Mouse (Mus musculus): ENCODE results near the gene Tecr. TPM values are rescaled to one million over a fixed set of nuclear protein-coding genes. Genes with fewer than 3 reads are reported as not detected.
A peak's percentile ranks its signal among the peaks of the same experiment; 100 is the strongest.
"Not testable (repeated sequence)": the region's sequence is repeated elsewhere in the genome, so short reads cannot be mapped to it uniquely, and the experiment has no call there.

Tecr gene
- polyA plus RNA-seq, 1 experiment from 2014 or later = 468 TPM

DNA sequence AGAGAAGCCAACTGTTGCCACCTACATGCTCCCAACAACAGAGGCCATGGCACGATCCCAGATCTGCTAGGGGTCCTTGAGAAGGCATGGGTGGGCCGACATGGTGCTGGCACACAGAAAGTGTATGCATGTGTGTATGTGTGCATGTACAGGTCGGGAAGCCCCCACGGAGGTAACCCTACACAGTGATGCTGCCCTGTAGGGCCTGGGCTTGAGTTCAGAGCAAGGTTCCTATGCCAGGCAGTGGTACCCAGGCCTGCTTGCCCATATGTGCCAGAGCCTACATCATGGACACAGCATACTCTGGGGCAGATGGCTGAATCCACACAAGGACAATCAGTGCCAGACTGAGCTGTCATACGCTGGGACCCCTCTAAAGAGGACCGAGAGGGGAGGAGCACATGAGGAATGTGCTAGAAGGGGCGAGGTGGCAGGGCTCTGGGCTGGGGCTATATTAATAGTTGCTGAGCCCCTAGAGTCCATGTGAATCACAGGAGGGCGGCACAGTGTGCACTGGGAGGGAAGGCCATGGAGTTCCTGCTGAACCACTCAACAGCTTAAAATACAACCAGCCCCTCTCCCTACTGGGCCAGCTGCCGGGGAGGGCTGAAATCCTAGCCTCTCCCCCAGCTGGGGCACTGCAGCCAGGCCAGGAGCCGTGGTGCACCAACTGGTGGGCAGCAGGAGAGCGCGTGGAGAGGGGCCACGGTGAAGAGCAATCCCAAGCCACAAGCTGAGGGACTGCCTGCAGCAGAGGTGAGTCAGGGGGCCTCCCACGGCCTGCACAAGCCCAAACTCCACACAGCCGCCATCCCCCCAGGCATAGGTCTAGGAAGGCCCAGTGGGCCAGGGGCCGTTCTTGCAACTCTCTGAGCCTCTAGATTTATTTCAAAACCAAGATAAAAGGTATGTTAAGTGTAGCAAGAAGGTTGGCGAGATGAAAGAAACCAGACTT is 31.9 kb downstream of the Tecr start:
- Histone ChIP-seq H3K9ac (ENCODE audit: low read depth, low read length) (no peak overlapping the region), H3K27ac (ENCODE audit: low read depth, low read length) (no peak overlapping the region), H3K4me1 (replicated peaks; ENCODE audit: control insufficient read depth, insufficient read depth, low read length) (peaks cover 30% of the 10 kb centered on the region), H3K4me2 (no peak overlapping the region), H3K36me3 (ENCODE audit: control insufficient read depth, insufficient read depth, low read length) (peaks cover 14% of the 10 kb centered on the region; the same call in 1 of the 2 replicates), H3K4me3 (ENCODE audit: low read depth, low read length) (no peak overlapping the region), H3K9me3 (ENCODE audit: control insufficient read depth, low read length) (no peaks in the 10 kb centered on the region), H3K27me3 (replicated peaks; ENCODE audit: control insufficient read depth, insufficient read depth, low read length) (no peaks in the 10 kb centered on the region)
- ATAC-seq (replicated peaks; ENCODE audit: low FRiP score) = no peak
- 77% methylated on average over 17 of the region's 17 CpGs for WGBS
- peak; percentile 30 for DNase-seq (ENCODE audit: low spot score)

- peaks cover 19% of the 10 kb centered on the region for H3K36me3 ChIP-seq (ENCODE audit: control insufficient read depth, insufficient read depth, low read length)
- no peak for DNase-seq (ENCODE audit: low spot score)
Measured at GRCm38 (mm10) chr8:83574631-83575315, 33.0 kb downstream of the Tecr start.

GRCm38 (mm10) chr8:83573140-83573875 is 34.5 kb downstream of the Tecr start:
- ATAC-seq (replicated peaks; ENCODE audit: low FRiP score) (0 out of 2 replicates have a peak, but pooled peaks have one; percentile 10), DNase-seq (ENCODE audit: low spot score) (peak; percentile 35)
- 70% methylated on average over 18 of the region's 18 CpGs for WGBS
- Histone ChIP-seq H3K4me2 (no peak overlapping the region), H3K4me3 (ENCODE audit: low read depth, low read length) (no peak overlapping the region), H3K9ac (ENCODE audit: low read depth, low read length) (no peak overlapping the region), H3K27me3 (replicated peaks; ENCODE audit: control insufficient read depth, insufficient read depth, low read length) (no peaks in the 10 kb centered on the region), H3K9me3 (ENCODE audit: control insufficient read depth, low read length) (no peaks in the 10 kb centered on the region), H3K4me1 (replicated peaks; ENCODE audit: control insufficient read depth, insufficient read depth, low read length) (peaks cover 25% of the 10 kb centered on the region), H3K36me3 (ENCODE audit: control insufficient read depth, insufficient read depth, low read length) (peaks cover 19% of the 10 kb centered on the region), H3K27ac (ENCODE audit: low read depth, low read length) (0 out of 2 replicates have a peak overlapping the region, but pooled peaks have one; percentile 8)

More at GRCm38 (mm10) chr8:83574631-83575315, 33.0 kb downstream of the Tecr start:
- Histone ChIP-seq H3K4me2 (no peak overlapping the region), H3K9ac (ENCODE audit: low read depth, low read length) (no peak overlapping the region), H3K9me3 (ENCODE audit: control insufficient read depth, low read length) (no peaks in the 10 kb centered on the region), H3K4me1 (replicated peaks; ENCODE audit: control insufficient read depth, insufficient read depth, low read length) (peaks cover 30% of the 10 kb centered on the region), H3K27ac (ENCODE audit: low read depth, low read length) (no peak overlapping the region), H3K27me3 (replicated peaks; ENCODE audit: control insufficient read depth, insufficient read depth, low read length) (no peaks in the 10 kb centered on the region), H3K4me3 (ENCODE audit: low read depth, low read length) (no peak overlapping the region)
- ATAC-seq (replicated peaks; ENCODE audit: low FRiP score) = no peak
- 86% methylated on average over 15 of the region's 15 CpGs for WGBS

- H3K4me1 ChIP-seq (replicated peaks; ENCODE audit: control insufficient read depth, insufficient read depth, low read length) = peaks cover 28% of the 10 kb centered on the region
- H3K4me3 ChIP-seq (ENCODE audit: low read depth, low read length) = no peak overlapping the region
Measured at GRCm38 (mm10) chr8:83572246-83572812, 35.4 kb downstream of the Tecr start.

GRCm38 (mm10) chr8:83571791-83572190 is 36.0 kb downstream of the Tecr start:
- ATAC-seq (replicated peaks; ENCODE audit: low FRiP score) = no peak
- peak; percentile 24 for DNase-seq (ENCODE audit: low spot score)
- H3K4me3 ChIP-seq (ENCODE audit: low read depth, low read length) = no peak overlapping the region
- no peaks in the 10 kb centered on the region for H3K9me3 ChIP-seq (ENCODE audit: control insufficient read depth, low read length)
- H3K4me2 ChIP-seq = no peak overlapping the region
- H3K4me1 ChIP-seq (replicated peaks; ENCODE audit: control insufficient read depth, insufficient read depth, low read length) = peaks cover 24% of the 10 kb centered on the region
- peaks cover 19% of the 10 kb centered on the region for H3K36me3 ChIP-seq (ENCODE audit: control insufficient read depth, insufficient read depth, low read length)
- no peak overlapping the region for H3K9ac ChIP-seq (ENCODE audit: low read depth, low read length)
- H3K27me3 ChIP-seq (replicated peaks; ENCODE audit: control insufficient read depth, insufficient read depth, low read length) = no peaks in the 10 kb centered on the region
- 94% methylated on average over 10 of the region's 10 CpGs for WGBS
- H3K27ac ChIP-seq (ENCODE audit: low read depth, low read length) = no peak overlapping the region

More at GRCm38 (mm10) chr8:83572246-83572812, 35.4 kb downstream of the Tecr start:
- peak; percentile 19 for DNase-seq (ENCODE audit: low spot score)
- 83% methylated on average over 5 of the region's 5 CpGs for WGBS
- Histone ChIP-seq H3K36me3 (ENCODE audit: control insufficient read depth, insufficient read depth, low read length) (peaks cover 19% of the 10 kb centered on the region), H3K4me2 (no peak overlapping the region), H3K27ac (ENCODE audit: low read depth, low read length) (no peak overlapping the region), H3K27me3 (replicated peaks; ENCODE audit: control insufficient read depth, insufficient read depth, low read length) (no peaks in the 10 kb centered on the region), H3K9me3 (ENCODE audit: control insufficient read depth, low read length) (no peaks in the 10 kb centered on the region), H3K9ac (ENCODE audit: low read depth, low read length) (no peak overlapping the region)
- no peak for ATAC-seq (replicated peaks; ENCODE audit: low FRiP score)

- DNase-seq (ENCODE audit: low spot score); H3K27me3 ChIP-seq (replicated peaks; ENCODE audit: control insufficient read depth, insufficient read depth, low read length); H3K9ac ChIP-seq (ENCODE audit: low read depth, low read length); H3K27ac ChIP-seq (ENCODE audit: low read depth, low read length); H3K4me3 ChIP-seq (ENCODE audit: low read depth, low read length); H3K4me2 ChIP-seq; H3K9me3 ChIP-seq (ENCODE audit: control insufficient read depth, low read length); ATAC-seq (replicated peaks; ENCODE audit: low FRiP score): not testable (repeated sequence)
- 86% methylated on average over 6 of the region's 7 CpGs for WGBS
- Histone ChIP-seq H3K36me3 (ENCODE audit: control insufficient read depth, insufficient read depth, low read length) (peaks cover 19% of the 10 kb centered on the region), H3K4me1 (replicated peaks; ENCODE audit: control insufficient read depth, insufficient read depth, low read length) (peaks cover 16% of the 10 kb centered on the region)
Measured at GRCm38 (mm10) chr8:83571001-83571340, 36.8 kb downstream of the Tecr start.

DNA sequence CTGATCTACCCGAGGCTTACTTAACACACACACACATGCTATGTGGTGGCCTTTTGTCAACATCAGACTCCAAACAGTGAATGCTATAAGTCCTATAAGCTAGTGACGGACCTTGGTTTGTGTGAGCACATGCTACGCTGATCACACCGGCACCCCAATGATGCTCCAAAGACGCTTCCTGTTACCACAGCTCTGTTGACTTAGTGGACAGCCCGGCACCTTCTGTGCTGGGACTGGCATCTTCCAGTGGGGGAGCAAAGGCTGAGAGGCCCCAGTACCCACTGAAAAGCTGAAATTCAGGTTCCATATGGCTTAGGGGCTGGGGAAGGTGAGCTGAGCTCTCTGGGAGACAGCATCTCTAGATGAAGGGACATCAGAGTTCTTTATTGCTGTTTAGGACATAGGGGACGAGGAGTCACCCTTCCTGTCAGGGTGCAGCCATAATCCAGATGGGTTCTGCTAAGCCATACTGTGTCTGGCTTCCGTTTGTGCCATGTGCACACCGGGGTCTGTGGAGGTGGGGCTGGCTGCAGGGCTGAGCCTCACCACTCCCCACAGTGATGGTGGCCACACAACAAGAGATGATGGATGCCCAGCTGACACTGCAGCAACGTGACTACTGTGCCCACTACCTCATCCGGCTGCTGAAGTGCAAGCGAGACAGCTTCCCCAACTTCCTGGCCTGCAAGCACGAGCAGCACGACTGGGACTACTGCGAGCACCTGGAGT is 37.3 kb downstream of the Tecr start:
- Histone ChIP-seq H3K36me3 (ENCODE audit: control insufficient read depth, insufficient read depth, low read length) (peaks cover 19% of the 10 kb centered on the region), H3K4me1 (replicated peaks; ENCODE audit: control insufficient read depth, insufficient read depth, low read length) (peaks cover 11% of the 10 kb centered on the region), H3K27me3 (replicated peaks; ENCODE audit: control insufficient read depth, insufficient read depth, low read length) (no peaks in the 10 kb centered on the region), H3K27ac (ENCODE audit: low read depth, low read length) (no peak overlapping the region), H3K9me3 (ENCODE audit: control insufficient read depth, low read length) (no peaks in the 10 kb centered on the region), H3K9ac (ENCODE audit: low read depth, low read length) (no peak overlapping the region), H3K4me3 (ENCODE audit: low read depth, low read length) (no peak overlapping the region), H3K4me2 (no peak overlapping the region)
- 82% methylated on average over 15 of the region's 15 CpGs for WGBS
- DNase-seq (ENCODE audit: low spot score) = no peak
- ATAC-seq (replicated peaks; ENCODE audit: low FRiP score) = no peak

Measured in liver, embryonic 11.5 days (tissue).